Mouse (Mus musculus): Measurements from ENCODE around the gene Oog4.

DNA sequence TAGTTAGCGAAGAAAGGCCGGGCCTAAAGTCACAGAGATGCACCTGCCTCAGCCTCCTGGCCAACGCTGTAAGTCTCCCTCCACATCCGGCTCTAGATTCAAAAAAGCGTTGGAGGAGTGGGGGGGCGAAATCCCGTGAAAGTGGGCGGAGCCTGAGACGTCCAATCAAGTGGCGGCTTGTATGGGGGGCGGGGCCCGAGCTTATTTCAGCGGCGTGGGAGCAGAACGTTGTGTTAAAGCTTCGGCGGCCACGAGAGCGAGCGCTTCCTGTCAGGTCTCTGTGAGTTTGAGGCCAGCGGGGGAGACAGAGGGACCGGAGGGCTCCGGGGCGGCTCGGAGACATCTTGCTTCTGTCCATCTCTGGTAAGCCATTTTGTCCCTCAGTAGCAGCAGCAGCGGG lies 55.9 kb downstream of the Oog4 start, which contains the start of gene Pramel1:
- TF ChIP-seq POLR2A (IDR thresholded peaks at IDR 0.05; ENCODE audit: borderline replicate concordance, extremely low read depth, low read depth, low read length) = no peak
- no peak for TF ChIP-seq CTCF (IDR thresholded peaks at IDR 0.05; ENCODE audit: insufficient read depth, low read length)
